In genomic region chr10:77341711-77342110, GRCm38 (mm10) we compare ENCODE assay signal across 25 mouse cellular contexts.
DNase-seq lines count a peak whose midpoint lies in the region; ATAC-seq lines count a peak whose summit lies in the region.
"Had no signal": no experiment of that assay in that cellular context is flagged by ENCODE, and none has a peak within 500 bp of the region (broad histone marks: within the 10 kb centered on the region; RNA-seq: fewer than 3 reads in every experiment).

No protein-coding gene starts in this region.

- intact Hi-C loops in left cerebral cortex, postnatal 14 days (cut with DNase I) = no loop called here

- no peak for ATAC-seq in forebrain, embryonic 11.5 days (replicated peaks; ENCODE audit: low FRiP score)
- no peak for ATAC-seq in midbrain, embryonic 11.5 days (ENCODE audit: low FRiP score)
- ATAC-seq in midbrain, embryonic 13.5 days = no peak
- ATAC-seq: activated CD4-positive, CD25-positive, alpha-beta regulatory T cell, adult 4 months; forebrain, embryonic 13.5 days; forebrain, embryonic 16.5 days; hindbrain, postnatal 0 days had no signal

- H3K9me3 ChIP-seq in forebrain, embryonic 11.5 days (ENCODE audit: control insufficient read depth, low read length) = no peaks in the 10 kb centered on the region
- no peaks in the 10 kb centered on the region for H3K9me3 ChIP-seq in forebrain, embryonic 10.5 days
- H3K9me3 ChIP-seq in midbrain, embryonic 11.5 days (ENCODE audit: control insufficient read depth, low read length) = no peaks in the 10 kb centered on the region
- no peaks in the 10 kb centered on the region for H3K9me3 ChIP-seq in midbrain, embryonic 13.5 days
- H3K9me3 ChIP-seq: embryonic facial prominence, embryonic 12.5 days; embryonic facial prominence, embryonic 15.5 days; forebrain, embryonic 13.5 days; heart, embryonic 12.5 days; heart, embryonic 15.5 days had no signal

- no peaks in the 10 kb centered on the region for H3K36me3 ChIP-seq in forebrain, embryonic 11.5 days (ENCODE audit: control insufficient read depth, insufficient read depth, low read length)
- H3K36me3 ChIP-seq in forebrain, embryonic 10.5 days (replicated peaks) = no peaks in the 10 kb centered on the region
- H3K36me3 ChIP-seq in midbrain, embryonic 11.5 days (ENCODE audit: control insufficient read depth, insufficient read depth, low read length) = no peaks in the 10 kb centered on the region
- no peaks in the 10 kb centered on the region for H3K36me3 ChIP-seq in midbrain, embryonic 13.5 days
- H3K36me3 ChIP-seq: embryonic facial prominence, embryonic 12.5 days; embryonic facial prominence, embryonic 15.5 days; heart, embryonic 12.5 days; heart, embryonic 15.5 days had no signal

- no peaks in the 10 kb centered on the region for H3K27me3 ChIP-seq in forebrain, embryonic 11.5 days (ENCODE audit: control insufficient read depth, insufficient read depth, low read length)
- H3K27me3 ChIP-seq in forebrain, embryonic 10.5 days (ENCODE audit: poor library complexity, severe bottlenecking) = 0 out of 2 replicates have a peak, but pooled peaks cover 5% of the 10 kb centered on the region
- no peaks in the 10 kb centered on the region for H3K27me3 ChIP-seq in midbrain, embryonic 11.5 days (ENCODE audit: control insufficient read depth, insufficient read depth, low read length)
- no peaks in the 10 kb centered on the region; the same call in 1 of the 2 replicates for H3K27me3 ChIP-seq in midbrain, embryonic 13.5 days
- H3K27me3 ChIP-seq: embryonic facial prominence, embryonic 15.5 days; forebrain, embryonic 13.5 days; heart, embryonic 12.5 days; heart, embryonic 15.5 days had no signal

- no peak overlapping the region for H3K27ac ChIP-seq in forebrain, embryonic 11.5 days (ENCODE audit: low read depth, low read length)
- H3K27ac ChIP-seq in forebrain, embryonic 10.5 days = no peak overlapping the region
- H3K27ac ChIP-seq in midbrain, embryonic 11.5 days (ENCODE audit: low read depth, low read length) = no peak overlapping the region
- no peak overlapping the region for H3K27ac ChIP-seq in midbrain, embryonic 13.5 days
- H3K27ac ChIP-seq: embryonic facial prominence, embryonic 12.5 days; embryonic facial prominence, embryonic 15.5 days; forebrain, embryonic 13.5 days; hindbrain, embryonic 14.5 days; hindbrain, postnatal 0 days had no signal

- H3K4me2 ChIP-seq in forebrain, embryonic 11.5 days (ENCODE audit: low read depth, low read length, severe bottlenecking) = no peak overlapping the region
- H3K4me2 ChIP-seq in midbrain, embryonic 11.5 days = no peak overlapping the region
- H3K4me2 ChIP-seq in midbrain, embryonic 13.5 days (replicated peaks) = no peak overlapping the region
- H3K4me2 ChIP-seq: embryonic facial prominence, embryonic 12.5 days; embryonic facial prominence, embryonic 15.5 days; forebrain, embryonic 13.5 days; heart, embryonic 12.5 days; heart, embryonic 15.5 days; hindbrain, embryonic 14.5 days had no signal

- H3K9ac ChIP-seq in forebrain, embryonic 11.5 days (ENCODE audit: low read length) = no peak overlapping the region
- no peak overlapping the region for H3K9ac ChIP-seq in midbrain, embryonic 11.5 days (ENCODE audit: low read length)
- H3K9ac ChIP-seq in midbrain, embryonic 13.5 days (replicated peaks) = no peak overlapping the region
- H3K9ac ChIP-seq: embryonic facial prominence, embryonic 12.5 days; embryonic facial prominence, embryonic 15.5 days; forebrain, embryonic 13.5 days; heart, embryonic 12.5 days; heart, embryonic 15.5 days; hindbrain, embryonic 14.5 days had no signal

- peak; percentile 22 for DNase-seq in forebrain, embryonic 11.5 days (ENCODE audit: low spot score)
- no peak for DNase-seq in forebrain, embryonic 10.5 days (ENCODE audit: extremely low spot score, low spot score)
- DNase-seq in left cerebral cortex, adult 18-20 months (ENCODE audit: low spot score in 2 of 2) = peak; percentile 30 to 53
- DNase-seq in left cerebral cortex, postnatal 14 days (ENCODE audit: low spot score in 2 of 2) = no peak
- peak; percentile 21 for DNase-seq in midbrain, embryonic 11.5 days (ENCODE audit: low spot score, missing footprints)
- DNase-seq in brain, adult 2 months (ENCODE audit: low read depth, low spot score) = peak; percentile 67
- DNase-seq in adipocyte (ENCODE audit: low spot score) = no peak
- DNase-seq: adrenal gland, postnatal 10 days; adrenal gland, postnatal 36 days; cerebellum, adult 11 months; cerebellum, adult 9-11 months; gastrocnemius, postnatal 25 days; heart, adult 18-20 months; heart, postnatal 10 days; heart, postnatal 36 days had no signal

- peaks cover 9% of the 10 kb centered on the region; the same call in 1 of the 2 replicates for H3K4me1 ChIP-seq in forebrain, embryonic 11.5 days (replicated peaks; ENCODE audit: control insufficient read depth, insufficient read depth, low read length)
- peaks cover 24% of the 10 kb centered on the region for H3K4me1 ChIP-seq in forebrain, embryonic 10.5 days
- H3K4me1 ChIP-seq in midbrain, embryonic 11.5 days (ENCODE audit: control insufficient read depth, insufficient read depth, low read length) = peaks cover 8% of the 10 kb centered on the region; the same call in 1 of the 2 replicates
- H3K4me1 ChIP-seq in midbrain, embryonic 13.5 days (replicated peaks) = peaks cover 30% of the 10 kb centered on the region

- no peak overlapping the region for H3K4me3 ChIP-seq in forebrain, embryonic 11.5 days (ENCODE audit: low read depth, low read length)
- H3K4me3 ChIP-seq in forebrain, embryonic 10.5 days = no peak overlapping the region
- no peak overlapping the region for H3K4me3 ChIP-seq in midbrain, embryonic 11.5 days (ENCODE audit: low read depth, low read length)
- no peak overlapping the region for H3K4me3 ChIP-seq in midbrain, embryonic 13.5 days (replicated peaks)
- H3K4me3 ChIP-seq: embryonic facial prominence, embryonic 12.5 days; embryonic facial prominence, embryonic 15.5 days; forebrain, embryonic 13.5 days; heart, embryonic 12.5 days; heart, embryonic 15.5 days had no signal

Comparison
In these comparisons a context has a peak if more than half of its experiments do, and no peak if none do; other contexts are left out.
1. DNase-seq: peak in forebrain, embryonic 11.5 days (single experiment), left cerebral cortex, adult 18-20 months (2 of 2), midbrain, embryonic 11.5 days (single experiment) and brain, adult 2 months (single experiment); none in forebrain, embryonic 10.5 days (single experiment), left cerebral cortex, postnatal 14 days (0 of 2) and adipocyte (single experiment).